Mouse (Mus musculus) thymus, adult 18-20 months (tissue): ENCODE results near the gene Ttc9b.

Experiments used
- DNase-seq, 2 experiments: peaks; one replicate each; pipeline ENCODE4 v3.0.0; 2022; ENCODE audit warnings: mixed read lengths in 2 of 2

The Ttc9b gene

DNA sequence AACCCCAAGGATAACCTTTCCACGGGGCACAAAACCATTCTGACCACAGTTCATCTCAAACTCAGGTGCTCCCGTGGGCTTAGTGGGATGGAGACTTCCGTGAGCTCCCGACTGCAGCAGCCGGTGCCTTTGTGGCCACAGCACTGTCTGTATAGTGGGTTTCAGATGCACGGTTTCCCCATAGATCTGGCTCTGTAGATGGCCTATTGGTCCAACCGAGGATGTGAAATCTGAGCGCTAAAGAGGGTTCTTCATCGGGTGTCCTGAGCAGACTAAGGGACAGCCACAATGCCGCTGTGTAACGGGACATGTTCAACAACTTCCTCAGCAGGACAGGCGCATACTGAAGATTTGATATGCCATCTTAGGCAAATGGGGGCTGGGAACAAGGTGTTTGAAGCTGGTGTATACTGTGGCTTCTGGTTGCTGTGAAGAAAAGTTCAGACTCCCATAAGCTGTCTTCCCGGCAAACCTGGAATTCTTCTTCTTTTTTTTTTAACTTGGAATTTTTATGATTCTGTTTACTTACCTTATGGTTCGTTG, 34.6 kb downstream of the Ttc9b start:
- DNase-seq: no peak

DNA sequence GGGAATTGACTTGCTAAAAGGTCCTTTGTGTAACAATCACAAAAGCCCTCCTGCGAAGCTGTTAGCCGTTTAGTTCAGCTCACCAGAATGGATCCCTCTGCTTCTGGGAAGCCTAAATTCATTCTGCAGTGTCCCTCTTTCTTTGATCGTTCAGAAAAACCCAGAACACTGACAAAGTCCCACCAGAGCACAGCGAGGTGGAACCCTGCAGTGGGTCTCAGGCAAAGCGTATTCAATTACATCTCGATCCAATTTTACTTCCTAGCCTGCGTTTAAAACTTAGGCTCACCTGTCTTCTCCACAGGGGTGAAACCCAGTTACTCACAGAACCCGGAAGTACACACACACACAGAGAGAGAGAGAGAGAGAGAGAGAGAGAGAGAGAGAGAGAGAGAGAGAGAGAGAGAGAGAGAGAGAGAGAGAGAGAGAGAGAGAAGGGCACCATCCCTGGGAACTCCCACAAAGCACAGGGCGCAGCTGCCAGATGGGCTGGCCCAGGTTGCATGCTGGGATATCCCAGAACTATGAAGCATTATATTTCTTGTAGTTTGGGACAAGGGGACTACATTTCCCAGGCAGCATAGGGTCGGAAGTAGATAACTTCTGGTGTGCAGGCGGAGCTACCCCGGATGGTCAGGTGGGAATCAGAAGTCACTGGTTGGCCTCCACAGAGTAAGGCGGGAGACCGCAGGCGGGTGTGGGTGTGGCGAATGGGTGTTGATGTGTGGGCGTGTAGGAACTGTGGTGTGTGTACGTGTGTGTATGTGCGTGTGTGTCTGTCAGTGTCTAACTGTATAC, 35.3 kb downstream of the Ttc9b start, which contains the start of gene Zfp607b:
TSS of gene Zfp607b (plus strand) at position 526 of the 798 bp plus-strand sequence.
- DNase-seq: peak; percentile 91 to 96

DNA sequence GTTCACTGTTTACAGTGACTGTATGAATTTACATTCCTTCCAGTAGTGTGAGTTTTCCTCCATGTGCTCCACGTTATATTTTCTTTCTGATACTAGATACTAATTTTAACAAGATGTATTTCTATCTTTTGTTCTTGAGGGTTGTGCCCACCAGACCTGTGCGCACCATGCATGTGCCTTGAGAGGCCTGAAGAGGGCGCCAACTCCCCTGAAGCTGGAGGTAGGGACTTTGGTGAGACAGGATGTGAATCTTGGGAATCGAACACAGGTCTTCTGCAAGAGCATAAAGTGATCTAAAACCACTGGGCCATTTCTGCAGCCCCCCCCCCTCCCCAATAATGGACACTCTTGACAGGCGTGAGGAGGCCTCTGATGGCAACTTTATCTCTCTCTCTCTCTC, 37.4 kb downstream of the Ttc9b start:
- peak in 1 of 2 experiments; percentile 20 for DNase-seq

DNA sequence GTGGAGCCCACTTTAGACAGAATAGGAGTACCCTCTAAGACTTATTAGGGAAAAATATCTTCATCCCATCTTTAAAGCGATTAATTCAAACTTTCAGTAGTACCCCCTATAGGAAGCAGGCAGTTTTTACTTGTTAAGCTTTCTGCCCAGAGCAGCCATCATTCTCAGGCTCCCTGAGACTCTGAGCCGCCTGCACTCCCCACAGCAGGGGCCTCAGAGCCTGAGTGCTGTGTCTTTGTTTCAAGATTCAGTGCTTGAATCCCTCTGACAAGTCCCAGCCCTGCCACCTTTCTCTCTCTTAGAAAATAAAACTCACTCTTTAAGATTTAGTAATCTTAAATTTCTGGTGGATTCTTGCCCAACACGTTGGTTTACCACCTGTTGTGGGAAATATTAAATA, 43.0 kb downstream of the Ttc9b start:
- DNase-seq: no peak
